Mouse (Mus musculus) forebrain, embryonic 11.5 days (tissue): ENCODE measurements around the gene Olfr959. TPM values are rescaled to one million over a fixed set of nuclear protein-coding genes. Genes with fewer than 3 reads are reported as not detected.

ENCODE experiments used
- ATAC-seq: fragments of 200-750 bp; cut with Nextera tagmentation; replicated peaks from 2 replicates; pipeline ENCODE4 v1.8.0; 2017; ENCODE audit warnings: moderate TSS enrichment; ENCODE audit not compliant: low FRiP score
- DNase-seq: peaks from one replicate; pipeline ENCODE4 v3.0.0-alpha.2; 2017; ENCODE audit warnings: low spot score
- H3K27ac ChIP-seq: fragments of 300-500 bp; sonication (generic); 2 replicates; pipeline ENCODE4 v1.5.1; 2014; ENCODE audit warnings: low read depth, low read length
- H3K27me3 ChIP-seq: fragments of 300-500 bp; sonication (generic); 2 replicates; pipeline ENCODE4 v1.6.1; 2014; ENCODE audit warnings: mild to moderate bottlenecking, low read length, mixed read lengths; ENCODE audit not compliant: control insufficient read depth, insufficient read depth
- H3K36me3 ChIP-seq: fragments of 300-500 bp; sonication (generic); 2 replicates; pipeline ENCODE4 v1.6.1; 2014; ENCODE audit warnings: mild to moderate bottlenecking, low read length, moderate library complexity, mixed read lengths; ENCODE audit not compliant: control insufficient read depth, insufficient read depth
- H3K4me1 ChIP-seq: fragments of 300-500 bp; sonication (generic); replicated peaks from 2 replicates; pipeline ENCODE4 v1.6.1; 2014; ENCODE audit warnings: low read length, mixed read lengths; ENCODE audit not compliant: control insufficient read depth, insufficient read depth
- H3K4me2 ChIP-seq: fragments of 300-500 bp; sonication (generic); 2 replicates; pipeline ENCODE4 v1.6.1; 2014; ENCODE audit warnings: low read depth, mild to moderate bottlenecking, low read length, moderate library complexity, mixed read lengths; ENCODE audit not compliant: severe bottlenecking
- H3K4me3 ChIP-seq: fragments of 300-500 bp; sonication (generic); 2 replicates; pipeline ENCODE4 v1.5.1; 2014; ENCODE audit warnings: low read depth, low read length
- H3K9ac ChIP-seq: fragments of 300-500 bp; sonication (generic); 2 replicates; pipeline ENCODE4 v1.6.1; 2014; ENCODE audit warnings: low read length
- H3K9me3 ChIP-seq: fragments of 300-500 bp; sonication (generic); 2 replicates; pipeline ENCODE4 v1.6.1; 2016; ENCODE audit warnings: low read length, mixed read lengths; ENCODE audit not compliant: control insufficient read depth
- WGBS: fragments of 180-500 bp; shearing (Covaris S2); extraction: QIAGEN DNeasy Blood & Tissue Kit; methylation state at CpG from one replicate; pipeline ENCODE4 v1.1.7; 2014; 5-methylcytosine and 5-hydroxymethylcytosine counted together
- polyA plus RNA-seq: library from polyadenylated mRNA; unstranded; fragments of >200 nt; fragmentation: Nextera tagmentation; extraction: Ambion mirVana; gene quantifications from 2 replicates; pipeline ENCODE4 v1.2.1, GENCODE M21; 2014

The Olfr959 gene
- polyA plus RNA-seq: not detected in 2 replicates

DNA sequence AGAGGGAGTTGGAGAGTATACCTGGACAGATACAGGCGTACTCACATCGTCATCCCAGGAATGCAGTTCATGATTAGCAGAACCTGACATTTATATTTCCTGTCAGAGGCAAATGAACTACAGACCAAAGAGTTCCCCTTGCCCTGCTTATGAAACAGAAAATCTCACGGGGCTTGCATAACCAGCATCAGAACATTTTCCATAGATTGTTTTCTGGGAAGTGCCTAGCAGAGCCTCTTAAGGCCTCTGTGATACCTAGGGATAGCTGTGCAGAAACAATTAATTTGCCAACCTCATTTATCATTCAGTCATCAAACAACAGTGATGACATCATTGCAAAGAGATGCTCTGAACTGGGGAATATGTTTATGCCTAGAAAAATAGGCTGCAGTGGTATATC is at the start of gene Olfr959:
Olfr959 (minus strand) TSS at position 101 of the 400 bp plus-strand sequence.
- WGBS: 87% methylated on average over 3 of the region's 3 CpGs
- DNase-seq (no peak), ATAC-seq (no peak)
- no peak within 1 kb of the TSS for H3K4me3 ChIP-seq
- no peaks in the 10 kb centered on the region for H3K4me1 ChIP-seq
- no peak within 1 kb of the TSS for H3K4me2 ChIP-seq
- H3K27me3 ChIP-seq: no peaks in the 10 kb centered on the region
- H3K9me3 ChIP-seq: no peaks in the 10 kb centered on the region
- no peak within 1 kb of the TSS for H3K9ac ChIP-seq
- H3K36me3 ChIP-seq: no peaks in the 10 kb centered on the region
- H3K27ac ChIP-seq: no peak within 1 kb of the TSS

DNA sequence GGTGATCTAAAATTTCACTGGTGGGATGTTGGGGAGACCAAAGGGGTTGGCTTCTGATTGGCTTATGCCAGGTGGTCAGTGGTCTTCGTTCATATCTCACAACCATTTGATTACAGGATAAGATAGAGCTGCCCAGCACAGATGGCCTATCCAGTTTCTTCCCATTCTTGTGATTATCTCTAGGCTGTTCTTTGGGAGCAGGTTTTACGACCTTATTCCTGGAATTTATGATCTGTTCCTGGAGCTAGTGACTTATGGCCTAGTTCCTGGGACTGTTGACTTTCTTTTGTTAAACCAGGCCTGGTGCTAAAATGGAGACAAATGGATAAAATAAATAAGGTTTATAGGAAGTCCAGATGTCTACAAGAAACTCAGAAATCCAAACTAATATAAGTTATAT is 49.3 kb upstream of the Olfr959 start:
- H3K4me1 ChIP-seq: no peaks in the 10 kb centered on the region
- no peak overlapping the region for H3K4me2 ChIP-seq
- no peaks in the 10 kb centered on the region for H3K36me3 ChIP-seq
- H3K4me3 ChIP-seq: no peak overlapping the region
- no peaks in the 10 kb centered on the region for H3K9me3 ChIP-seq
- WGBS: 87% methylated on average over 2 of the region's 2 CpGs
- no peak overlapping the region for H3K9ac ChIP-seq
- ATAC-seq (no peak), DNase-seq (no peak)
- H3K27ac ChIP-seq: no peak overlapping the region
- no peaks in the 10 kb centered on the region for H3K27me3 ChIP-seq

DNA sequence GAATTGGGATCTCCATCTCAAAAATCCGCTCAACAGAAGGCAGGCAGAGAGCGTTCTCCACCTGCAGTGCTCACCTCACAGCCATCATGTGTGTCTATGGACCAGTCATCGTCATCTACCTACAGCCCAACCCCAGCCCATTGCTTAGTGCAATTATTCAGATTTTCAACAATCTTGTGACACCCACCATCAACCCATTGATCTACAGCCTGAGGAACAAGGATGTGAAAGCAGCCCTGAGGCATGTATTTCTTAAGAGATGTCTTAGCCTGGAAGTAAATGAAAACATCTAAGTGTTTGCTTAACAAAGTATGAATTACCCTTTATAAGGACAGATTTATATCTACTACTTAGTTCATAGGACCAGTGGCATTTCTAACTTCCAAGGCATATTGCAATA is 48.4 kb upstream of the Olfr959 start:
- no peaks in the 10 kb centered on the region for H3K27me3 ChIP-seq

GRCm38 (mm10) chr9:39621073-39621472 is 45.7 kb upstream of the Olfr959 start, which contains the start of gene Olfr960:
Olfr960 (plus strand) TSS chr9:39621373.
- no peak within 1 kb of the TSS for H3K4me2 ChIP-seq
- WGBS: 56% methylated on average over 1 of the region's 1 CpGs
- no peak for ATAC-seq

More for the DNA sequence above, 48.4 kb upstream of the Olfr959 start:
- Histone ChIP-seq H3K9ac (no peak overlapping the region), H3K27ac (no peak overlapping the region), H3K4me3 (no peak overlapping the region), H3K4me2 (no peak overlapping the region), H3K36me3 (no peaks in the 10 kb centered on the region), H3K4me1 (no peaks in the 10 kb centered on the region), H3K9me3 (no peaks in the 10 kb centered on the region)
- 81% methylated on average over 3 of the region's 3 CpGs for WGBS
- no peak for DNase-seq
- ATAC-seq: no peak

DNA sequence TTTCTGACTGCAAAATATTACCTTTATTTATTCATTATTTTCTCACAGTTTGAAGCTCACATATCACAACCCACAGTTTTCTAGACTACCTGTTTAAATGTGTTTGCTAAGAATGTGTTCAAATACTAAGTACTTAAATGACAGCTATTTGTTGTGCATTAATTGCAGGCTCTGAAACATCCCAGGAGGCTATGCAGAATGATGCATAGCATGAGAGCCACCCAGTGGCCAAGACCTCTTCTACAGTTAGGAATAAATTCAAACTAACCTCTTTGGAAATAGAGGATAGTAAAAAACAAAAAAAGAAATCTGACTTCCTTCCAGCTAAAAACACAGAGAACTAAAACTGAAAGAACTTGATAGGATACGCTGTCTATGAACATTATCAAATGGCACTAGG is 36.6 kb upstream of the Olfr959 start:
- Histone ChIP-seq H3K4me1 (no peaks in the 10 kb centered on the region), H3K9me3 (no peaks in the 10 kb centered on the region), H3K27me3 (no peaks in the 10 kb centered on the region), H3K4me2 (no peak overlapping the region), H3K9ac (no peak overlapping the region), H3K36me3 (no peaks in the 10 kb centered on the region), H3K27ac (no peak overlapping the region), H3K4me3 (no peak overlapping the region)
- ATAC-seq: 0 out of 2 replicates have a peak, but pooled peaks have one; percentile 42
- WGBS: 55% methylated on average over 1 of the region's 1 CpGs
- no peak for DNase-seq

More at GRCm38 (mm10) chr9:39621073-39621472, 45.7 kb upstream of the Olfr959 start, which contains the start of gene Olfr960:
- DNase-seq: no peak
- Histone ChIP-seq H3K4me1 (no peaks in the 10 kb centered on the region), H3K9me3 (no peaks in the 10 kb centered on the region), H3K27me3 (no peaks in the 10 kb centered on the region), H3K9ac (no peak within 1 kb of the TSS), H3K4me3 (no peak within 1 kb of the TSS), H3K27ac (no peak within 1 kb of the TSS), H3K36me3 (no peaks in the 10 kb centered on the region)

GRCm38 (mm10) chr9:39610355-39610754 is 35.0 kb upstream of the Olfr959 start, which contains the start of gene Olfr148:
Olfr148 (plus strand) TSS chr9:39610655.
- no peaks in the 10 kb centered on the region for H3K36me3 ChIP-seq
- no peak within 1 kb of the TSS for H3K4me2 ChIP-seq
- no peak within 1 kb of the TSS for H3K9ac ChIP-seq
- H3K4me1 ChIP-seq: no peaks in the 10 kb centered on the region
- H3K4me3 ChIP-seq: no peak within 1 kb of the TSS
- ATAC-seq: no peak
- no peak for DNase-seq
- no peaks in the 10 kb centered on the region for H3K9me3 ChIP-seq
- no peak within 1 kb of the TSS for H3K27ac ChIP-seq
- WGBS: 72% methylated on average over 3 of the region's 3 CpGs
- H3K27me3 ChIP-seq: no peaks in the 10 kb centered on the region

- H3K4me2 ChIP-seq: no peak overlapping the region
- H3K27ac ChIP-seq: no peak overlapping the region
- H3K36me3 ChIP-seq: no peaks in the 10 kb centered on the region
- H3K4me1 ChIP-seq: no peaks in the 10 kb centered on the region
- ATAC-seq (no peak), DNase-seq (no peak)
- no peaks in the 10 kb centered on the region for H3K9me3 ChIP-seq
- H3K4me3 ChIP-seq: no peak overlapping the region
- no peak overlapping the region for H3K9ac ChIP-seq
- no peaks in the 10 kb centered on the region for H3K27me3 ChIP-seq
These were observed 33.1 kb upstream of the Olfr959 start for GRCm38 (mm10) chr9:39608497-39608896.

DNA sequence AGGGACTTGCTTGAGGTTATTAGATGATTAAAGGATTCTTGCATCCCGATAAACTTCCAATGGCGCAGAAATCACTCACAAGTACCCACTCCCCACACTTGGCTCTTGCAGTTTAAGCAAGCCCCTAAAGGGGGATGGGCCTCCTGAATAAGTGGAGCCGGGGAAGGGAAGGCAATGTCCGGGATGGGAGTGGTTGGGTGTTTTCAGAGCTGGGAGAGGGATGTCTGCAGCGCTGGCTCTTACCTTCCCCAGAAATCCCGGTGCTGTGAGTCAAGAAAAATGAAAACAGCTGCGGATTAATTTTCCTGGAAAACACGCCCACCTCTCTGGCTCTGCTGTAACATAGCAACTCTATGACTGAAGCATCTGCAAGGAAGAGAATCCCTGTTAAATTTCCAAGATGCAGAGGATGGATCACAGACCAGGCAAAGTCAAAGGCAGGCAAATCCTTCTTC is 28.7 kb upstream of the Olfr959 start, which contains the start of gene AW551984:
AW551984 (minus strand) TSS at position 405 of the 455 bp plus-strand sequence.
- H3K9ac ChIP-seq: peak within 1 kb of the TSS; percentile 45
- DNase-seq: peak; percentile 56
- no peaks in the 10 kb centered on the region for H3K9me3 ChIP-seq
- peak within 1 kb of the TSS; percentile 78 for H3K4me2 ChIP-seq
- H3K4me3 ChIP-seq: peak within 1 kb of the TSS; percentile 34
- H3K27ac ChIP-seq: no peak within 1 kb of the TSS
- no peaks in the 10 kb centered on the region for H3K36me3 ChIP-seq
- 0 out of 2 replicates have a peak, but pooled peaks cover 1% of the 10 kb centered on the region for H3K4me1 ChIP-seq
- WGBS: under 1% methylated on average over 8 of the region's 8 CpGs
- ATAC-seq: peak; percentile 48
- no peaks in the 10 kb centered on the region for H3K27me3 ChIP-seq

DNA sequence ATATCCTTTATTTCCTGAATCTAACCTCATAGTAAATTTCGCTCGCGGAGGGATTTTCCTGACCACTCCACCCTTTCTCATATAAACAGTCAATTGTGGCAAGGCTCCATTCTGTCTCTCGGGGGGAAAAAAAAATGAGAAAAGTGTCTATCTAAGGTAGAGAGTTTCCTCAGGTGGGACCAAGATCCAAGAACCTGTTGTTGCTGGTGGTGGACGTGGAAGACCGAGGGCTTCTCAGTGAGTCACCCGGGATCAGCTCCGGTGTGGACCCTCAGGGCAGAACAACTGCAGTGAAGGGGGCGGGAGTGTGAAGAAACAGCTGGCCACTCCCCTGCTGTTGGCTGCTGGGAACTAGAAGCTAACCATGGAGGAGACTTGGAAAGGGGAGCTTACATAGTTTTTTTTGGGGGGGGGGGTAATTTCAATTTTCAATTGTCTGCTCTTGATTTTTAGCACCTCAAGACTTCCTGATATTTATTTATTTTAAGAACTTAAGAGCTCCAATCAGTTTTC is 28.0 kb upstream of the Olfr959 start:
- H3K4me2 ChIP-seq: peak overlapping the region; percentile 78
- H3K9me3 ChIP-seq: no peaks in the 10 kb centered on the region
- H3K36me3 ChIP-seq: no peaks in the 10 kb centered on the region
- H3K27me3 ChIP-seq: no peaks in the 10 kb centered on the region
- peak overlapping the region; percentile 45 for H3K9ac ChIP-seq
- peak; percentile 63 for DNase-seq
- 0 out of 2 replicates have a peak, but pooled peaks cover 1% of the 10 kb centered on the region for H3K4me1 ChIP-seq
- ATAC-seq: peak; percentile 72
- peak overlapping the region; percentile 34 for H3K4me3 ChIP-seq
- 0% methylated on average over 9 of the region's 9 CpGs for WGBS
- H3K27ac ChIP-seq: no peak overlapping the region
